Mouse (Mus musculus) embryo, embryonic 9.5 days (tissue): Measurements from ENCODE around the gene Heatr5a.

Experiments used
- DNase-seq: peaks from one replicate; pipeline ENCODE4 v3.0.0-alpha.2; 2017; ENCODE audit errors: extremely low spot score

Gene Heatr5a

GRCm38 (mm10) chr12:51886369-51886768 is 84.8 kb downstream of the Heatr5a start:
- DNase-seq, result no peak

- DNase-seq, result no peak
Measured at GRCm38 (mm10) chr12:51884801-51885200, 86.3 kb downstream of the Heatr5a start.

GRCm38 (mm10) chr12:51883297-51883805 is 87.8 kb downstream of the Heatr5a start:
- DNase-seq, result no peak

DNA sequence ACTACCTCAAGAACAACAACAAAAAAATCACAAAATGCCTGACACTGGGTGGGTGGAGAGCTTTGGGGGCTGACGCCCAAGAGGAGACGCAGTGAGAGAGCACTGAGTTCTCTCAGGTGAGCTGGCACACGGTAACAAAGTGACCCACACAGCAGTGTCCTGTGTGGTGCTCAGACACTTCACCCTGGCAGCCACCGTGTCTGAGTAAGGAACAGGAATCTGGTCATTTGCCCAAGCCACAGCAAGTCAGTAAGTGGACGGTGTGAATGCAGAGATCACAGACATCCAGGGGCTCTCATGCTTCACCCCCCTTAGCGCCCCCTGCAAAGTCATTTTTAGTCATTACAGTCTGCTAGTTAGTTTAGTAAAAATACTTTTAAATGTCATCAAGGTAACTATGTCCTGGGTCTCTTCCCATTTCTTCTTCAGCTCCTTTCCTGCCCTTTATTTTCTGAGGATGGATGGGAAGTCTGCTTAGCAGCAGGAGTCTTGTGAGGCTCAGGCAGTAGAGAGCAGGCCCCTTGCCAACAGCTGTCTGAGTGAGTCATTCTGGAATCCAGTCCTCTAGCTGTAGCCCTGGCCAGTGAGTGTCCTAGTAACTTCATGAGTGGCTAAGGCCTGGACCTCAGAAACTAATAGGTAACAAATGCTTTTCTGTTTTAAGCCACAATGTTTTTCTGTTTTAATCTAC is 88.4 kb downstream of the Heatr5a start:
- no peak for DNase-seq

- no peak for DNase-seq
Measured at GRCm38 (mm10) chr12:51881775-51882174, 89.3 kb downstream of the Heatr5a start.

DNA sequence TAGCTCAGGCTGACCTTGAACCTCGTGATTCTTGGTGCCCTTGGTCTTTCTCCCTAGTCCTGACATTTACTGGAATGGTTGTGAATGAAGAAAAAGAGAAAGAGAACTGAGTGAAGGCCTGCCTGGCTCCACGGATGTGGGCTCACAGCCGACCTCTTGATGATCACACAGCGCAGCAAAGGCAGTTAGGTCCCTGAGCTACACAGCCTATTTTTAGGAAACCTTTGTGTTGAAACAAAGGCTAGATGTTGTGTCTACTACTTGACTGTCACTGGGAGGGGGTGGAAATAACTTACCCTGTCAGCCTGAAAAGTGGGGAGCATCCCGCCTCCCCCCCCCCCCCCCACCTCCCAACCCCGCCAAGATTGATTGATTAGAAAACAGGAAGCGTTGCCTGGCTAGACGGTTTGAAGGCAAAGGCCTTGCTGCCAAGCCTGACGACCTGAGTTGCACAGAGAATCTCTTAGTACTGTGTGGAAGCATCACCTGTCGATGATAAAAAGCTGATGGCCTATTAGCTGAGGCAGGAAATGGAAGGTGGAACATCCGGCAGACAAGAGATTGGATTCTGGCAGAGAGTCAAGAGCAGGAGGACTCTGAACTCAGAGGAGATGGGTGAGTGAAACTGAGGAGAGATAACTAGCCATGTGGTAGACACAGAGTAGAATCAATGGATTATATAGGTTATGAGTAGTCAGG is 99.5 kb downstream of the Heatr5a start:
- no peak for DNase-seq

- DNase-seq, result no peak
Measured at GRCm38 (mm10) chr12:51869511-51869910, 101.6 kb downstream of the Heatr5a start.

DNA sequence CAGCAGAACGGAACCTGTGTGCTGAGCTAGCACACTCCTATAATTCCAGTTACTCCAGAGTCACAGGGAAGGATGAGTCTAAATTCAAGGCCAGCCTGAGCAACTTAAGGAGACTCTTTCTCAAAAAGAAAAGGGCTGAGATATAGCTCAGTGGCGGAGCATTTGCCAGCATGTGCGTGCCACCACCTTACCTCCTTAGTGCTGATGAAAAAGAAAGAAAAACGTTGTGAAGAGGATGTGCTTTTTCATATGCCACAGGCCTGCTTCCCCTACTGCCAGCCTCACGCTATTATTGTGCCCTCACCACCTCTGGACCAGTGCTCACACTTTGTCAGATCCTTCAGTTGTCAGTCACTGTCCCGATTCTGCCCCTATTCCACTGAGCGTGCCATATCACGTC is 104.0 kb downstream of the Heatr5a start:
- no peak for DNase-seq

DNA sequence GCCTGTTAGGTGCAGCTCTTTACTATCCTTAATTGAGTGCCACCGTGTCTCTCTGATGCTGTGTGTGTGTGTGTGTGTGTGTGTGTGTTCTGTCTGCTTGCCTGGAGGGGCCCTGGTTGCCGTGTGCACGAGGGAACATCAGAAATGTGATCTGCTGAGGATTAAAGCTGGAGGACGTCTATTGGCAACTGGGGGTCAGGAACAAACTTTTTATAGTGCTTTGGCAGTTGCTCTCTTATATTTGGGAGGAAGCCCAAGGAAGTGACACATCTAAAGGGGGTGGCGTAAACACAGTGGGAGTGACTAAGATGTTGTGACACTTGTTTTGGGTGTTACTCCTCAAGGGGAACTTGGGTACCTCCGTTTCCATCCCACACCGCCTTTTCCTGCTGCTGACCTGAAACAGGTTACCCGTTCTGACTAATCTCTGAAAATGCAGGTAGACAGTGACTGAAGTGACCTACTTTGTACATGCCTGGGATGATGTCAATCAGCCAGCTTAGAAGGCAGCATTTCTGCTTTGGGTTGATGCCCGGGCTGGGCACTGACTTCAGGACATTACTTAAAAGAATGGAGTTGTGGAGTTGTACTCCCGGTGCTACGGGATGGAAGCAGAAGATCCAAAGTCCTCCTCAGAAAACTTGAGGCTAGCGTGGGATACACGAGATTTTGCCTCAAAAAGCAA is 104.8 kb downstream of the Heatr5a start:
- DNase-seq, result no peak

DNA sequence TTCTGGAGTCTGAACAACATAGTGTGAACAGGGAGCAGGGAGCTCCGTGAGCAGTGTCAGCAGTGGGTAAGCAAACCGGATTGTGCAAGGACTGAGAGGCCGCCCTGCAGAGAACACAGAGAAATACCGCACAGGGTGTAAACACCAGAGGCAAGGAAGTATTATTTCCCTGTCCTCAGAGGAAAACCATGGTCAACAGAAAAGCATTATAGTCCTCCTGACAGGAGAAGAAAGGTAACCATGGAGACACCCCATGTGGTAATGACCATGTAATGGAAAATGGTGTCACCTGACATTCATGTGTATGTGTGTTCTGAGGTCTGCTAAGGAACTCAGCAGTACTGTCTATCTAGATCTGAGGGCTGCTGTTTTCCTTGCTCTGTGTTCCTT is 105.3 kb downstream of the Heatr5a start:
- peak; percentile 31 for DNase-seq

- no peak for DNase-seq
Measured at GRCm38 (mm10) chr12:51865061-51865789, 105.9 kb downstream of the Heatr5a start.

- no peak for DNase-seq
Measured at GRCm38 (mm10) chr12:51863116-51864002, 107.8 kb downstream of the Heatr5a start.

DNA sequence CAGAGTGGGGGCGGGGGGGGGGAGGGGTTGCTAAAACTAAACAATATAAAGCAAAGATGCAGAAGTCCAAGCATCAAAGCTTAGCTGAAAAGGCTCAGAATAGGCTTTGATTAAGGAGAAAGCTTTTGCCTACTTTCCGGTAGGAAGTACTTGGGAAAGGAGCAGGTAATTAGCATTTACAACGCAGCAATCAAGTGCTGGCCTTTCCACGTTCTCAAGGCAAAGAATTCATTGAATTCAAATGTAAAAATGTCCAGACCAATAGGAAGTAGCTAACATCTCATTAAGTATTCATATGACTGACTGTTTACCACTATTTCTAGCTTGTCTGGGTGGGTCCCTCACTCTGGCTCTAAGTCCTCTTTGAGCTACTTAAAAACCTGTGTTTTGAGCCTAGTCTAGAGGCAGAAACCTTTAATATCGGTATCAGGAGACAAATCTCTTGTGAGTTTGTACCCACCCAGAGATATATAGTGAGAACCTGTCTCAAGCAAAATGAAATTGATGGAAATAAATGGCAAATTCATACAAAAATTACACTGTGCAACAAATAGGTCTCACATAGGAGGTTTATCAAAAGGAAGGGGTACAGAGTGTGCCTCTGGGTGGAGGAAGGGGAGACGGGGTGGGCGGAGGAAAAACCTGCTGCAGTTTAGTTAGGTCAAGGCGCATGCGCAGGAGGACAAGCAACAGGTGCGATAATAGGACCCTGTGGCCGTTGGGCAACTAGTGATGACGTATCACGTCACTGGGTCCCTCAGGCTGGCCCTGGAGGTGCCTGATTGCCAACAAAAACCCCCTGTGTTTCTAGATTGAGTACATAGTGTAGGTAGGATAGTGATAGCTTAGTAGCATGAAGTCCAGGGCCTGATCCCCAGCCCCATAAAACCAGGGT is 112.7 kb downstream of the Heatr5a start:
- DNase-seq, result no peak

- no peak for DNase-seq
Measured at GRCm38 (mm10) chr12:51856768-51857295, 114.3 kb downstream of the Heatr5a start.

- no peak for DNase-seq
Measured at GRCm38 (mm10) chr12:51855872-51856271, 115.2 kb downstream of the Heatr5a start.

DNA sequence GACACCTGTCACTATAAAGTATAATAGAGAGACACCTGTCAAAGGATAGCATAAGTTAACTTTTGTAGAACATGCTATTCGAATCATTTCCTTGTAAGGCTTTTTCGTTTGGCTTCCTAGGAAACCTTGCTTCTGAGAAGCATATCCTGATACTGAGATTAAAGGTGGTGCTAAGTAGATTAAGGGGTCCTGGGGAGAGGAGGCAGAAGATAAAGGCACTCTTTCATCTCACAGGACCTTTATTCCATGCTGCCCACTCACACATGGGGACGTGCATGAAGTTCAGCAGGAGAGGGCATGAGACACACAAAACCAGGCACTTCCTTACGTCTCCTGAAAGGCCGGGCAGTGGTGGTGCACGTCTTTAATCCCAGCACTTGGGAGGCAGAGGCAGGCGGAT is 115.7 kb downstream of the Heatr5a start:
- no peak for DNase-seq

DNA sequence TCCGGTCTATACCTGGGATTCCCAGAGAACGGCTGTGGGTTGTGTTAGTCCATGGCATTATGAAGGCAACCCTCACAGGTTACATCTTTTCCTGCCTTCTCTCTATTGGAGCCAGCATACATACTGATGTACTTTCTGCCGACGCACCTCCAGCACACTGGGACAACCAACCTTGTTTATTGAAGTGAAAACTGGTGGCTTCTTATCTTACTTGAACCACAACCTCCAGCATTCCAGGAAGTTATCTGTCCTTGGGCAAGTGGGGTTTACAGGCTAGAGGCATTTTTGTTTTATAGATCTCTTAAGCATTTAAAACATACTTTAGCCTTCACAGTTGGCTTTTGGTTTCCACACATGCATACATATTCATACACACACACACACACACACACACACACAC is 119.5 kb downstream of the Heatr5a start:
- no peak for DNase-seq

GRCm38 (mm10) chr12:51851155-51851554 is 120.0 kb downstream of the Heatr5a start:
- DNase-seq, result no peak

DNA sequence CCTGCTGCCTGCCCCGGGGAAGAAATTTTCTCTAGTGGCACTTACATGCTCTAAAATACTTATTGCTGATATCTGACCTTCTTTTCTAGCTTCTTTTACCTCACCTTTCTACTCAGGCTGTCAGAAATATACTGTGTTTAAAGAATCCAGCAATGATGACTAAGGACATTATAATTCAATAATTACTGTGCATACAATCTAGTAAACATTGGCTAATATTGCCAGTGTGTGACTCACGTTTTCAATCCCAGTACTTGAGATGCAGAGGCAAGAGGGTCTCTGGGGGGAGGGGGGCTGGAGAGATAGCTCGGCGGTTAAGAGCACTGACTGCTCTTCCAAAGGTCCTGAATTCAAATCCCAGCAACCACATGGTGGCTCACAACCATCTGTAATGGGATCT is 120.8 kb downstream of the Heatr5a start:
- DNase-seq, result no peak

DNA sequence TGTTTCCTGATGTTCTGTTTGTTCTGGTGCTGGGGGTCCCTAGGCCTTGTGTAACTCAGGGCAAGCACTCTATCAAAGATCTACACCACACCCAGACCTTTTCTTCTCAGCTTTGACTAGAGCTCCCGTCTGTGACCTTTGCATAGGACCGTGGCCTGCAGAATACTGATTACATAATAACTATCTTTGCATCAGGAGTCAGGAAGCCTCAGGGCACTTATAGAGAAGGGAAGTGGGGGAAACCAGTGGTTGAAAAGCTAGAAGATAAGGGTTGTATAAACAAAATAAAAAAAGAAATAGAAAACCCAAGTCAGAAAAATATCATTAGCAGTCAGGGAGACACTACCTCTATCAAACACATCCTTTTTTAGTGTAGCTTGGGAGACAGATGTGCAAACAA is 121.2 kb downstream of the Heatr5a start:
- DNase-seq, result no peak
